9 mouse cellular contexts compared by ENCODE assay signal in the genomic region with DNA sequence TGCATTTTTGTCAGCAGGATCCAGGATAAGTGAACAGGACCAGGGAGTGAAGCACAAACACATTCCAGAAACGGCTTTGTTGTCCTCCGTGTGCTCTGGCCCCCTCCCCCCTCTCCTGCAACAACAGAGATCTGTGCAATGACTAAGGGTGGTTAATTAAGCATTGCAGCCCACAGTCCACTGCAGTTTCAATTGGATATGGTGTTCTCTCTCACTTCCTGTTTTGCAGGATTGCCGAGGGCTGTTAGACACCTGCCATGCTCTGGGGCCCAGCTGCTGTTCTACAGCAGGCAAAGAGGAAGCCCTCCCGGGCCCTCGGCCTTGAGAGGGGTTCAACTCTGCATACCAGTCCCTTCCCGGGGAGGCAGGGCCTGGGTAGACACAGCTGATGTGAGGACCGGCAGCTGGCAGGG.
DNase-seq lines count a peak whose midpoint lies in the region; ATAC-seq and TF ChIP-seq lines count a peak whose summit lies in the region.
"Had no signal": no experiment of that assay in that cellular context is flagged by ENCODE, and none has a peak within 500 bp of the region (broad histone marks: within the 10 kb centered on the region; RNA-seq: fewer than 3 reads in every experiment).

No protein-coding gene starts in this region.

- no peak overlapping the region for H3K4me2 ChIP-seq in kidney, postnatal 0 days (ENCODE audit: low read length)
- H3K4me2 ChIP-seq in forebrain, embryonic 16.5 days (ENCODE audit: low read length) = no peak overlapping the region
- H3K4me2 ChIP-seq in intestine, postnatal 0 days (replicated peaks; ENCODE audit: low read depth) = no peak overlapping the region

- WGBS in kidney, postnatal 0 days = 12% methylated on average over 7 of the region's 7 CpGs
- WGBS in forebrain, embryonic 16.5 days = 5% methylated on average over 7 of the region's 7 CpGs
- 13% methylated on average over 7 of the region's 7 CpGs for WGBS in intestine, postnatal 0 days
- WGBS in spleen, adult 2 months = 3% methylated on average over 7 of the region's 7 CpGs

- no peak overlapping the region for H3K4me3 ChIP-seq in kidney, postnatal 0 days (replicated peaks; ENCODE audit: low read depth, low read length)
- no peak overlapping the region for H3K4me3 ChIP-seq in forebrain, embryonic 16.5 days (replicated peaks; ENCODE audit: low read length)
- no peak overlapping the region for H3K4me3 ChIP-seq in intestine, postnatal 0 days (ENCODE audit: low read depth, low read length)
- no peak overlapping the region for H3K4me3 ChIP-seq in spleen, adult 2 months (ENCODE audit: extremely low read depth, insufficient read depth, insufficient read length)
- H3K4me3 ChIP-seq: heart, adult 2 months had no signal

- ATAC-seq in kidney, postnatal 0 days (replicated peaks; ENCODE audit: low FRiP score, low read depth) = peak; percentile 75
- peak; percentile 78 for ATAC-seq in activated CD4-positive, CD25-positive, alpha-beta regulatory T cell, adult 4 months
- ATAC-seq in forebrain, embryonic 16.5 days = peak; percentile 45; the same call in 1 of the 2 replicates
- ATAC-seq in intestine, postnatal 0 days = peak; percentile 33; the same call in 1 of the 2 replicates

- no peak overlapping the region for H3K9ac ChIP-seq in kidney, postnatal 0 days (ENCODE audit: low read depth, low read length)
- no peak overlapping the region for H3K9ac ChIP-seq in forebrain, embryonic 16.5 days (replicated peaks; ENCODE audit: low read depth, low read length)
- no peak overlapping the region for H3K9ac ChIP-seq in intestine, postnatal 0 days (ENCODE audit: low read depth, low read length)

- TF ChIP-seq POLR2A in spleen, adult 2 months (IDR thresholded peaks at IDR 0.05; ENCODE audit: low read depth, low read length) = no peak

- no peak overlapping the region for H3K27ac ChIP-seq in kidney, postnatal 0 days
- no peak overlapping the region for H3K27ac ChIP-seq in forebrain, embryonic 16.5 days (ENCODE audit: low read length)
- H3K27ac ChIP-seq in intestine, postnatal 0 days (ENCODE audit: low read depth, low read length) = no peak overlapping the region
- H3K27ac ChIP-seq in spleen, adult 2 months (ENCODE audit: insufficient read depth, low read length) = no peak overlapping the region
- H3K27ac ChIP-seq: heart, adult 2 months had no signal

- H3K9me3 ChIP-seq in kidney, postnatal 0 days (replicated peaks; ENCODE audit: low read length) = no peaks in the 10 kb centered on the region
- no peaks in the 10 kb centered on the region for H3K9me3 ChIP-seq in forebrain, embryonic 16.5 days (ENCODE audit: control insufficient read depth, low read length)
- H3K9me3 ChIP-seq in intestine, postnatal 0 days (ENCODE audit: control insufficient read depth) = no peaks in the 10 kb centered on the region

- TF ChIP-seq CTCF in kidney, postnatal 0 days (IDR thresholded peaks at IDR 0.05; ENCODE audit: low read depth) = no peak
- no peak for TF ChIP-seq CTCF in intestine, postnatal 0 days (IDR thresholded peaks at IDR 0.05; ENCODE audit: low read depth)
- no peak for TF ChIP-seq CTCF in spleen, adult 2 months (IDR thresholded peaks at IDR 0.05; ENCODE audit: extremely low read depth, insufficient read depth, insufficient read length, insufficient replicate concordance)

- H3K27me3 ChIP-seq in kidney, postnatal 0 days (ENCODE audit: insufficient read depth, low read length) = no peaks in the 10 kb centered on the region
- no peaks in the 10 kb centered on the region for H3K27me3 ChIP-seq in forebrain, embryonic 16.5 days (replicated peaks; ENCODE audit: control insufficient read depth, insufficient read depth, low read length)
- H3K27me3 ChIP-seq in intestine, postnatal 0 days (replicated peaks; ENCODE audit: control insufficient read depth, insufficient read depth, low read length) = no peaks in the 10 kb centered on the region
- H3K27me3 ChIP-seq in spleen, adult 2 months (ENCODE audit: control insufficient read depth, insufficient read depth, low read length) = no peaks in the 10 kb centered on the region; the same call in 1 of the 2 replicates

- DNase-seq in kidney, postnatal 0 days (ENCODE audit: low spot score) = peak; percentile 77
- DNase-seq in kidney, adult 18-20 months = no peak
- DNase-seq in lung, postnatal 4 days = peak; percentile 41 to 48
- peak; percentile 70 for DNase-seq in spleen, adult 2 months (ENCODE audit: low read depth in 1 of 2, low spot score in 2 of 2)
- no peak for DNase-seq in urinary bladder, postnatal 14 days (ENCODE audit: low spot score)

- no peaks in the 10 kb centered on the region for H3K36me3 ChIP-seq in kidney, postnatal 0 days (ENCODE audit: insufficient read depth, low read length)
- no peaks in the 10 kb centered on the region for H3K36me3 ChIP-seq in forebrain, embryonic 16.5 days (ENCODE audit: control insufficient read depth, insufficient read depth)
- H3K36me3 ChIP-seq in intestine, postnatal 0 days (ENCODE audit: control insufficient read depth, insufficient read depth) = no peaks in the 10 kb centered on the region
- no peaks in the 10 kb centered on the region for H3K36me3 ChIP-seq in spleen, adult 2 months (ENCODE audit: control insufficient read depth, insufficient read depth, low read length)

- no peaks in the 10 kb centered on the region for H3K4me1 ChIP-seq in kidney, postnatal 0 days (replicated peaks; ENCODE audit: insufficient read depth, low read length)
- peaks cover 7% of the 10 kb centered on the region for H3K4me1 ChIP-seq in forebrain, embryonic 16.5 days (replicated peaks; ENCODE audit: control insufficient read depth, insufficient read depth, low read length)
- no peaks in the 10 kb centered on the region for H3K4me1 ChIP-seq in intestine, postnatal 0 days (replicated peaks; ENCODE audit: control insufficient read depth, insufficient read depth, low read length)
- H3K4me1 ChIP-seq in spleen, adult 2 months (ENCODE audit: control insufficient read depth, insufficient read depth, insufficient read length) = peaks cover 16% of the 10 kb centered on the region; the same call in 1 of the 2 replicates

Comparison
In these comparisons a context has a peak if more than half of its experiments do, and no peak if none do; other contexts are left out.
1. DNase-seq: peak in kidney, postnatal 0 days (single experiment), lung, postnatal 4 days (2 of 2) and spleen, adult 2 months (2 of 2); none in kidney, adult 18-20 months (single experiment) and urinary bladder, postnatal 14 days (single experiment).
2. Peak in every context shown above with its lines, with median percentiles within 50 percentile points of each other: ATAC-seq.